Mouse (Mus musculus) adrenal gland, postnatal 25 days (tissue): ENCODE results near the gene Acr. TPM values are rescaled to one million over a fixed set of nuclear protein-coding genes. Genes with fewer than 3 reads are reported as not detected.

Experiments used
- DNase-seq: peaks from one replicate; pipeline ENCODE4 v3.0.0; 2021; ENCODE audit warnings: mixed read lengths
- total RNA-seq: library from RNA; stranded (reverse); gene quantifications from 2 replicates; pipeline ENCODE4 v1.2.3, GENCODE M21; 2021

Gene Acr
- total RNA-seq, 1 experiment from 2014 or later = 0.46 TPM

GRCm38 (mm10) chr15:89622312-89622958, 54.3 kb downstream of the Acr start:
- DNase-seq = peak; percentile 15

DNA sequence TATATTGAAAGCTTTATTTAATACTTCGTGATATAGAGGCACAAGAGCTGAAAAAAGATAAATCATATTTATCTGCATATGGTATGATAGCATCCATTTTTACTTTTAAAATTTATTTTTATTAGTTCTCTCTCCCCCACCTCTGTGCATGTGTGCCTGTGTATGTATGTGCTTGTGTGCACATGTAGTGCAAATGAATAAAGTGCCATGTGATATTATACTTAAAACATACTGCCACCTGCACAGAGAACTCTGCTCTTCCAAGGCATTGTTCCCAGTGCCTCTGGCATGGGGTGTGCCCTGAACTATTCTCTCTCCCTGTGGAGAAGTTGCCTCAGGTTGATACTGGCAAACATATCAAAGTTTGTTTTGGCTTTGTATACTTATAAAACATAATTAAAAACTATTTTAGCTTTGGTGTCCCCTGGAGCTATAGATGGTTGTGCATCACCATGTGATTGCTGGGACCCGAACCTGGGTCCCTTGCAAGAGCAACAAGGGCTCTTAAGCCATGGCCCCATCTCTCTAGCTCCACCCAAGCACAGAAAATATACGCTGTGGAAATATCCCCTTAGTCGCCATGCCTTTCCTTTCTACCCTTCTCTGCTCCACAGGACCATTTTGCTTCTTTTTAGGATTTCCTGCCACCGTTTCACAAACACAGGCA, 55.0 kb downstream of the Acr start:
- no peak for DNase-seq

DNA sequence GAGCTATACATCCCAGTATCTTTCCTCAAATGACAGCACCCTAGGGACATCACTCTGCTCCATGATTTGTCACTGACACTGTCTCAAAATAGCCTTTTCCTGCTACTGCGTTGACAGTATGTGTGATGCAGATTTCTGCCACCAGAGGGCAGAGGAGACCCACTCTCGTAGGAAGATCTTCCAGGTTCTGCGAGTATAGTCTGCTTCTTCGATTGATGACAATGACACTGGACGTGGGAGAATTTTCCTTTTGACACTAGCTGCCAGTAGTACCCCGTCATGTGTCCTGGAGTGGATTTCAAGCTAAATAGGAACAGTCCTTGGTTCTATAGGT, 55.5 kb downstream of the Acr start:
- DNase-seq = peak; percentile 61

Other genes with a start within 250 kb of the Acr start
- not detected in 2 replicates for gene Adm2, start 245.6 kb upstream of the Acr start, total RNA-seq
- gene Miox, start 233.9 kb upstream of the Acr start, total RNA-seq = not detected in 2 replicates
- gene Lmf2, start 212.7 kb upstream of the Acr start, total RNA-seq = 40.6 and 41.6 TPM in 2 replicates
- 67.8 and 88.4 TPM in 2 replicates for gene Ncaph2, start 212.6 kb upstream of the Acr start, total RNA-seq
- 26.0 and 35.6 TPM in 2 replicates for gene Sco2, start 194.5 kb upstream of the Acr start, total RNA-seq
- gene Tymp, start 191.3 kb upstream of the Acr start, total RNA-seq = 0.67 and 0.76 TPM in 2 replicates
- 0.91 TPM in 1 of 2 replicates, not detected in the other for gene Odf3b, start 189.0 kb upstream of the Acr start, total RNA-seq
- not detected in 2 replicates for gene Klhdc7b, start 183.4 kb upstream of the Acr start, total RNA-seq
- not detected in 2 replicates for gene Syce3, start 157.8 kb upstream of the Acr start, total RNA-seq
- gene Cpt1b, start 142.5 kb upstream of the Acr start, total RNA-seq = 101 and 132 TPM in 2 replicates
- gene C730034F03Rik, start 138.7 kb upstream of the Acr start, total RNA-seq = 1.5 and 2.0 TPM in 2 replicates
- gene Gm44502, start 138.6 kb upstream of the Acr start, total RNA-seq = 10.4 TPM in 1 of 2 replicates, not detected in the other
- gene Chkb, start 138.4 kb upstream of the Acr start, total RNA-seq = 72.8 and 73.9 TPM in 2 replicates
- 6.2 and 10.1 TPM in 2 replicates for gene Mapk8ip2, start 114.4 kb upstream of the Acr start, total RNA-seq
- gene Arsa, start 90.9 kb upstream of the Acr start, total RNA-seq = 21.8 and 22.2 TPM in 2 replicates
- 34.3 and 52.2 TPM in 2 replicates for gene Shank3, start 68.7 kb upstream of the Acr start, total RNA-seq
- gene Rabl2, start 23.6 kb downstream of the Acr start, total RNA-seq = 13.2 and 16.2 TPM in 2 replicates